Mouse (Mus musculus) megakaryocyte, embryonic 14.5 days (primary cell): ENCODE data around the gene Apoc3.

Experiments
- FLI1 ChIP-seq: IDR thresholded peaks from 2 replicates; pipeline ENCODE4 v1.6.1; 2012; ENCODE audit warnings: low read length, inconsistent platforms, mixed read lengths
- GATA1 ChIP-seq: IDR thresholded peaks from 3 replicates; pipeline ENCODE4 v1.6.1; 2012; ENCODE audit warnings: mixed read lengths, low read length, inconsistent platforms, borderline replicate concordance

- TF ChIP-seq GATA1 (no peak), FLI1 (no peak)
These were observed 8.3 kb downstream of the Apoc3 start for GRCm38 (mm10) chr9:46227064-46227614.
